Mouse (Mus musculus) intestine, embryonic 14.5 days (tissue): Measurements from ENCODE around the gene Kdelr3. TPM values are rescaled to one million over a fixed set of nuclear protein-coding genes. Genes with fewer than 3 reads are reported as not detected.

Source experiments
- ATAC-seq: fragments of 200-750 bp; cut with Nextera tagmentation; replicated peaks from 2 replicates; pipeline ENCODE4 v1.8.0; 2017; ENCODE audit warnings: low read depth, moderate number of reproducible peaks, moderate TSS enrichment, moderate library complexity; ENCODE audit not compliant: low FRiP score, low TSS enrichment
- DNase-seq: peaks from one replicate; pipeline ENCODE4 v3.0.0-alpha.2; 2018; ENCODE audit warnings: low spot score
- H3K27ac ChIP-seq: fragments of 300-500 bp; sonication (generic); 2 replicates; pipeline ENCODE4 v1.5.1; 2014; ENCODE audit warnings: low read depth, mild to moderate bottlenecking, control low read depth
- H3K27me3 ChIP-seq: fragments of 300-500 bp; sonication (generic); replicated peaks from 2 replicates; pipeline ENCODE4 v1.6.1; 2014; ENCODE audit warnings: low read length, control low read depth; ENCODE audit not compliant: control insufficient read depth, insufficient read depth
- H3K36me3 ChIP-seq: fragments of 300-500 bp; sonication (generic); 2 replicates; pipeline ENCODE4 v1.6.1; 2014; ENCODE audit warnings: low read length, control low read depth; ENCODE audit not compliant: control insufficient read depth, insufficient read depth
- H3K4me1 ChIP-seq: fragments of 300-500 bp; sonication (generic); replicated peaks from 2 replicates; pipeline ENCODE4 v1.6.1; 2014; ENCODE audit warnings: low read length, control low read depth, mixed read lengths; ENCODE audit not compliant: control insufficient read depth, insufficient read depth
- H3K4me2 ChIP-seq: fragments of 300-500 bp; sonication (generic); 2 replicates; pipeline ENCODE4 v1.6.1; 2014; ENCODE audit warnings: low read length
- H3K4me3 ChIP-seq: fragments of 300-500 bp; sonication (generic); 2 replicates; pipeline ENCODE4 v1.5.1; 2014; ENCODE audit warnings: low read depth, low read length, control low read depth, mixed read lengths
- H3K9ac ChIP-seq: fragments of 300-500 bp; sonication (generic); 2 replicates; pipeline ENCODE4 v1.6.1; 2014; ENCODE audit warnings: mild to moderate bottlenecking, low read length
- H3K9me3 ChIP-seq: fragments of 300-500 bp; sonication (generic); 2 replicates; pipeline ENCODE4 v1.6.1; 2016; ENCODE audit warnings: low read length, control low read depth; ENCODE audit not compliant: control insufficient read depth
- WGBS: fragments of 180-500 bp; shearing (Covaris S2); extraction: QIAGEN DNeasy Blood & Tissue Kit; methylation state at CpG from one replicate; pipeline ENCODE4 v1.1.7; 2014; 5-methylcytosine and 5-hydroxymethylcytosine counted together
- polyA plus RNA-seq: library from polyadenylated mRNA; unstranded; fragments of >200 nt; fragmentation: Nextera tagmentation; extraction: Ambion mirVana; gene quantifications from 2 replicates; pipeline ENCODE4 v1.2.1, GENCODE M21; 2014

Kdelr3 gene
- polyA plus RNA-seq, 1 experiment from 2014 or later, result 55.0 TPM

- Histone ChIP-seq H3K9ac (peak overlapping the region; percentile 100), H3K27ac (peak overlapping the region; percentile 98), H3K4me2 (peak overlapping the region; percentile 98), H3K9me3 (no peaks in the 10 kb centered on the region), H3K27me3 (no peaks in the 10 kb centered on the region), H3K4me1 (peaks cover 17% of the 10 kb centered on the region), H3K4me3 (peak overlapping the region; percentile 98), H3K36me3 (peaks cover 41% of the 10 kb centered on the region)
- no peak for DNase-seq
- 3% methylated on average over 3 of the region's 3 CpGs for WGBS
- ATAC-seq, result no peak
Measured at GRCm38 (mm10) chr15:79545496-79545895, 29.3 kb downstream of the Kdelr3 start.

GRCm38 (mm10) chr15:79545921-79546399 lies 29.7 kb downstream of the Kdelr3 start:
- Histone ChIP-seq H3K27ac (peak overlapping the region; percentile 98), H3K4me1 (peaks cover 17% of the 10 kb centered on the region), H3K4me2 (peak overlapping the region; percentile 98), H3K36me3 (peaks cover 36% of the 10 kb centered on the region), H3K9me3 (no peaks in the 10 kb centered on the region), H3K4me3 (peak overlapping the region; percentile 98), H3K9ac (peak overlapping the region; percentile 100), H3K27me3 (no peaks in the 10 kb centered on the region)
- DNase-seq (no peak), ATAC-seq (peak; percentile 74)
- WGBS, result 0% methylated on average over 52 of the region's 52 CpGs

- DNase-seq (peak; percentile 100), ATAC-seq (peak; percentile 98)
- 3% methylated on average over 83 of the region's 84 CpGs for WGBS
Measured at GRCm38 (mm10) chr15:79546410-79547288, 30.4 kb downstream of the Kdelr3 start, which contains the start of gene Ddx17. TSS of gene Ddx17 (minus strand) at chr15:79546741.

GRCm38 (mm10) chr15:79547289-79547820 lies 31.1 kb downstream of the Kdelr3 start:
- H3K4me2 ChIP-seq, result peak overlapping the region; percentile 98
- H3K4me3 ChIP-seq, result peak overlapping the region; percentile 98
- peak overlapping the region; percentile 98 for H3K27ac ChIP-seq
- H3K9ac ChIP-seq, result peak overlapping the region; percentile 100
- no peaks in the 10 kb centered on the region for H3K27me3 ChIP-seq
- no peaks in the 10 kb centered on the region for H3K9me3 ChIP-seq
- no peak for ATAC-seq
- H3K36me3 ChIP-seq, result peaks cover 24% of the 10 kb centered on the region
- peaks cover 17% of the 10 kb centered on the region for H3K4me1 ChIP-seq
- WGBS, result 79% methylated on average over 17 of the region's 17 CpGs
- DNase-seq, result no peak

More at GRCm38 (mm10) chr15:79546410-79547288, 30.4 kb downstream of the Kdelr3 start, which contains the start of gene Ddx17:
- H3K4me3 ChIP-seq, result peak within 1 kb of the TSS; percentile 98
- no peaks in the 10 kb centered on the region for H3K9me3 ChIP-seq
- H3K4me2 ChIP-seq, result peak within 1 kb of the TSS; percentile 98
- no peaks in the 10 kb centered on the region for H3K27me3 ChIP-seq
- peaks cover 17% of the 10 kb centered on the region for H3K4me1 ChIP-seq
- H3K27ac ChIP-seq, result peak within 1 kb of the TSS; percentile 98
- H3K9ac ChIP-seq, result peak within 1 kb of the TSS; percentile 100
- H3K36me3 ChIP-seq, result peaks cover 31% of the 10 kb centered on the region

GRCm38 (mm10) chr15:79548226-79548625 lies 32.0 kb downstream of the Kdelr3 start:
- H3K4me2 ChIP-seq, result no peak overlapping the region
- peaks cover 15% of the 10 kb centered on the region for H3K36me3 ChIP-seq
- ATAC-seq (no peak), DNase-seq (no peak)
- no peaks in the 10 kb centered on the region for H3K9me3 ChIP-seq
- peaks cover 17% of the 10 kb centered on the region for H3K4me1 ChIP-seq
- whole genome bisulfite sequencing, result 92% methylated on average over 2 of the region's 2 CpGs
- H3K27me3 ChIP-seq, result no peaks in the 10 kb centered on the region
- H3K4me3 ChIP-seq, result no peak overlapping the region
- H3K27ac ChIP-seq, result no peak overlapping the region
- no peak overlapping the region for H3K9ac ChIP-seq

GRCm38 (mm10) chr15:79552566-79552965 lies 36.4 kb downstream of the Kdelr3 start:
- DNase-seq, result no peak
- Histone ChIP-seq H3K27ac (no peak overlapping the region), H3K36me3 (no peaks in the 10 kb centered on the region), H3K4me3 (no peak overlapping the region), H3K4me2 (no peak overlapping the region), H3K9me3 (no peaks in the 10 kb centered on the region), H3K4me1 (no peaks in the 10 kb centered on the region), H3K9ac (no peak overlapping the region), H3K27me3 (no peaks in the 10 kb centered on the region)
- ATAC-seq, result no peak
- WGBS, result 82% methylated on average over 5 of the region's 5 CpGs

GRCm38 (mm10) chr15:79559649-79560048 lies 43.4 kb downstream of the Kdelr3 start:
- DNase-seq, result no peak
- no peaks in the 10 kb centered on the region for H3K4me1 ChIP-seq
- H3K9me3 ChIP-seq, result no peaks in the 10 kb centered on the region
- ATAC-seq, result no peak
- H3K4me3 ChIP-seq, result no peak overlapping the region
- no peaks in the 10 kb centered on the region for H3K36me3 ChIP-seq
- H3K27me3 ChIP-seq, result no peaks in the 10 kb centered on the region
- no peak overlapping the region for H3K4me2 ChIP-seq
- H3K27ac ChIP-seq, result no peak overlapping the region
- no peak overlapping the region for H3K9ac ChIP-seq
- 47% methylated on average over 3 of the region's 3 CpGs for WGBS

- WGBS, result 74% methylated on average over 9 of the region's 9 CpGs
- no peaks in the 10 kb centered on the region for H3K27me3 ChIP-seq
- no peaks in the 10 kb centered on the region for H3K9me3 ChIP-seq
- H3K36me3 ChIP-seq, result no peaks in the 10 kb centered on the region
- no peak for ATAC-seq
- H3K9ac ChIP-seq, result no peak overlapping the region
- peak; percentile 12 for DNase-seq
- H3K4me2 ChIP-seq, result no peak overlapping the region
- no peaks in the 10 kb centered on the region for H3K4me1 ChIP-seq
- H3K4me3 ChIP-seq, result no peak overlapping the region
- H3K27ac ChIP-seq, result no peak overlapping the region
Measured at GRCm38 (mm10) chr15:79562417-79562816, 46.2 kb downstream of the Kdelr3 start.
